Mouse (Mus musculus) left cerebral cortex, adult 8-10 months (tissue): Measurements from ENCODE around the gene Vmn2r93. TPM values are rescaled to one million over a fixed set of nuclear protein-coding genes. Genes with fewer than 3 reads are reported as not detected.

Experiments used
- DNase-seq, 2 experiments: peaks; one replicate each; pipeline ENCODE4 v3.0.0; 2022; ENCODE audit warnings: low spot score in 2 of 2
- total RNA-seq, 4 experiments: library from RNA; stranded (reverse); gene quantifications; 2 replicates each; pipeline ENCODE4 v1.2.4; 2022

Vmn2r93 gene
- not detected for total RNA-seq

DNA sequence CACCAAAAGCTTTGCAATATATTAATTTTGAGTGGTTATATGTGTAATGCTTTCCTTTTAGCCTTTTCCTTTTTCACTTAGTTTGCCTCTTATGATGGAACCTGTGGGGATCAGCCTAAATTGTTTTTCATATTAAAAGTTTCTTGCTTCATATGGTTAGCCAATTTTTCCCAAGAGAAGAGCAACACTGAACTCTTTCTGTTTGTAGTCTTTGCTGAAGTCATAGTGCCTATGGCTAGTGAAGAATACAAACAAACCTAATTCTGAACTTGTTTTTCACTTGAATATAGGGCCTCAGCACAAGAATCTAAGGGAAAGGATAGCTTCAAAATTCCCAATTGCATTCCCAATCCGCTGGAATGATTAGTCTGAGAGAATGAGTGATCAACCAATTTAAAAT, at the start of gene Vmn2r93:
Gene Vmn2r93 (plus strand): TSS at position 301 of the 400 bp plus-strand sequence.
- no peak for DNase-seq

DNA sequence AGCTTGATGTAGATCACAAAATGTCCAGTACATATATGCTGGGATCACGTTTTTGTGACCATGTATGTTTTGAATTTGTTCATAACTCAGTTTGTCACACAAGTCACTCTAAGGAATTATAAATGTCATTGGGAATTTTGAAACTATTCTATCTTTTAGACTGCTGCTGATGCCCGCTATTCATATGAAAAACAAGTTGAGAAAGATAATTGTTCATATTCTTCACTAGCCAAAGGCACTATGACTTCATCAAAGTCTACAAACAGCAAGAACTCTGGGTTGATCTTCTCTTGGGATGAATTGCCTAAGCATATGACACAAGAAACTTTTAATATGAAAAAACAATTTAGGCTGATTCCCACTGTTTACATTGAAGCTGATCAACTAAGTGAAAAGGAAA, 20.2 kb upstream of the Vmn2r93 start, which contains the start of gene Vmn2r94:
Gene Vmn2r94 (minus strand): TSS at position 101 of the 400 bp plus-strand sequence.
- DNase-seq = no peak

DNA sequence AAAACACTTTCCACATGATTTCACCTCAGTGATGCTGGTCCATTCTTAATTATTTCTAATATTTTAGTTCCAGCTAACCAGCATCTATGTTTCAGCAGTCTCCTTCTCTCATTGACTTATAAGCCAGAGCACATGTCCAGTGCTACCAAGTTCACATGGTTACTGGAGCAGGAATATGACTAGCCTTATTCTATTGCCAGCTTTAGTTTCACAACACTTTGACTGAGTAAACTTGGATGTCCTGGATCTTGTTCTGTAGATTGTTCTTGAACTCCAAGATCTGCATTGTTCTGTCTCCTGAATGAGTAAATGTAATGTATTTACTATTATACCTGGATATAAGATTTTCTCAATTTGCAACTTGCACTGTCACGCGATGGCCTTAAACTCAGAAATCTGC, 25.1 kb downstream of the Vmn2r93 start:
- DNase-seq = no peak

DNA sequence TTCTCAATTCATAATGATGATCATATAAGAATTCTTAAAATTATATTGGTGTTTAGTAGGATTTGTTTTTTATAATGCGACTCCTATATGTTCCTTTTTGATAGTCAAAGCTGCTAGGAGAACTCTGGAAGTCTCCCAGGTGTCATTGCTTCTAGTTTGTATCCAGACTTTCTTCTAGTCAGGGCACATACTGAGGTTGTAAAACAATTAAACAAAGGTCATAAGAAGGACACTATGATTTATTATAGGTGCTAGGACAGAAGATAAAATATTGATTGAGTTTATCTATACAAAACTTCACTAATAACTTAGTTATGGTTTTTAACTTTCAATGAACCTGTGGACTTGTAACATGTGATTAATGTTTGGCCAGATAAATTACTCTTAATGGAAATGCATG, 62.1 kb downstream of the Vmn2r93 start:
- DNase-seq = no peak

DNA sequence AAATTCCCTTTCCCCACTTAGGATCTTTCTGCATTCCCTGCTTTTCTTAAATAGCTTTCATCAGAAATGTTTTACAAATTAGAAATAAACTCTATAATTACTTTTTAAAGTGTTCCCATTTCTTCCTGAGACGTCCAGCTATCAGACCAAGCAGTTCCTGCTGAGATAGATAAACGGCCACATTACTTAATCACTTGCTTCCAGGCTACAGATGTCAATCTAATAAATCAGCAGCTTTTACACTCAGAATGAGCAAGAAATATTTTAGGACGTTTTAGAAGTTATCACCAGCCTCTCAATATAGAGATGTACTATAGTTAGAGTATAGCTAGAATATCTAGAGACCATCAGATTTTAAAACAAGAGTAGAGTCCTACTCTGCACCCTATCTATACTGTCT, 62.7 kb downstream of the Vmn2r93 start:
- no peak for DNase-seq

Other genes with a start within 250 kb of the Vmn2r93 start
- under 1 TPM in 1 of 4 experiments, not detected in 3; 0.07 TPM for gene Vmn2r124, start 248.7 kb upstream of the Vmn2r93 start, total RNA-seq
- not detected for gene Vmn2r91, start 213.1 kb upstream of the Vmn2r93 start, total RNA-seq
- gene Vmn2r92, start 146.2 kb upstream of the Vmn2r93 start, total RNA-seq = not detected
- not detected for gene Vmn2r94, start 20.3 kb upstream of the Vmn2r93 start, total RNA-seq
- not detected for gene Vmn2r95, start 126.0 kb downstream of the Vmn2r93 start, total RNA-seq